Mouse (Mus musculus) heart, postnatal 0 days (tissue): ENCODE measurements at regions not wholly inside any gene's neighbourhood (a gene's known extent, or its start where the extent isn't known, plus 50 kb on each side); places are given as distances from the start of the nearest gene placed in this dataset.

Source experiments
- CTCF ChIP-seq: IDR thresholded peaks from 2 replicates; pipeline ENCODE4 v1.5.1; 2016; ENCODE audit warnings: antibody characterized with exemption, control low read depth, low read depth
- EP300 ChIP-seq: IDR thresholded peaks from 2 replicates; pipeline ENCODE4 v1.6.1; 2016; ENCODE audit warnings: antibody characterized with exemption, low read depth

- TF ChIP-seq CTCF (no peak), EP300 (no peak)
These were observed 280.7 kb downstream of the Uaca start for GRCm38 (mm10) chr9:61075071-61075470.
